Mouse (Mus musculus) frontal cortex, postnatal 25 days (tissue): ENCODE data around the gene Stub1.
"Not testable (repeated sequence)": the region's sequence is repeated elsewhere in the genome, so short reads cannot be mapped to it uniquely, and the experiment has no call there.

ENCODE experiments used
- DNase-seq, 2 experiments: peaks; one replicate each; pipeline ENCODE4 v3.0.0; 2022; ENCODE audit warnings: low spot score in 2 of 2

Stub1 gene

DNA sequence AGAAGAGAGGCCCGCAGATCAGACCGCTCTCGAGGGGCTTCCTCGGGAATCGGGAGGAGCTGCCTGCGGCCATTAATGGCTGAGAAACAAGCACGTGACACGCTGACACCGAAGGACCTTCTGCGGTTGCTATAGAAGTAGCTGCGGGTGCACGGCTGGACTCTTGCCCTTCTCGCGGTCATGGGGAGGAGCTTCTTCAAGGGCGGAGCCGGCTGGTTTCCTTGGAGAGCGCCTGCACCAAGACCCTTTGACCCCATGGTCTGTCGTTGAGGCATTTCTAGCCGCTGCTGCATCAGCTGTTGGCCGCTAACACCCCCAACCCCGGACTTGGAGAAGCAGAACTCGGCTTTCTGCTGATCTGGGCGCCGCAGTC is at the start of gene Stub1:
Gene Stub1, minus strand, starts transcription at position 114 of the 373 bp plus-strand sequence.
- DNase-seq, result peak in 1 of 2 experiments; percentile 77

DNA sequence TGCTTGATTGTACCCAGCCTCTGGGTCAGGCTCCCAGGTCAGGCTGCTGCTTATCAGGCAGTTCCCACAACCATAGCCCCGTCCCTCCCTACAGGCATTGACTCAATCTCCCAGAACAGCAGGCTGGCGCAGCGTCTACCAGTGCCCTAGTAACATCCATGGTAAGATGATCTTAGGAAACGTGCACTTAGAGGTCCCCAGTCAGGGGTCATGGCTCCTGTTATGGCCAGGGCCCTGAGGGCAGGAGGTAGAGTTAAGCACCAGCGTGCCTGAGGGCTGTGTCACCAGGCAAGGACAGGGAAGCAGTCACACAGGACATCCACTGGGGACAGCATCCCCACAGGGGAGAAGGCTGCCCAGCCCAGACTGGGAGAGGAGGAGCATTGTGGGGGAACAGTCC is 49.1 kb upstream of the Stub1 start:
- DNase-seq, result no peak

DNA sequence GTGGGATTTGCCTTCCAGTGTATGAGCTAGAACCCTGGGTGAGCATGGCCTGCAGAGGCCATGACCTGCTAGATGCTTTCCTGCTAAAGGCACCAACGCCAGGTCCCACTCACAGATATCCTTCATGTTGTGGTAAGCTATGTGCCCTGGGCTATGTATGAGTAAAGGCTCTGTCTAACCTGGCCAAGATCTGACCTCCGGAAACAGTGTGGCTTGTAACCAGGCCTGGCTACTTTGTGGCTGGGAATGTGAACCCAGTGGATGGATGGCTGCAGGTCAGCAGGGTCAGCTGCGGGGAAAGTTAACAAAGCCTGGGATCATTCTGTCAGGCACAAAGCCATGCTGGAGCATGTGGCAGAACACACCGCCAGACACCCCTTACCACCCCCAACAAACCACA is 48.5 kb upstream of the Stub1 start:
- DNase-seq, result no peak

DNA sequence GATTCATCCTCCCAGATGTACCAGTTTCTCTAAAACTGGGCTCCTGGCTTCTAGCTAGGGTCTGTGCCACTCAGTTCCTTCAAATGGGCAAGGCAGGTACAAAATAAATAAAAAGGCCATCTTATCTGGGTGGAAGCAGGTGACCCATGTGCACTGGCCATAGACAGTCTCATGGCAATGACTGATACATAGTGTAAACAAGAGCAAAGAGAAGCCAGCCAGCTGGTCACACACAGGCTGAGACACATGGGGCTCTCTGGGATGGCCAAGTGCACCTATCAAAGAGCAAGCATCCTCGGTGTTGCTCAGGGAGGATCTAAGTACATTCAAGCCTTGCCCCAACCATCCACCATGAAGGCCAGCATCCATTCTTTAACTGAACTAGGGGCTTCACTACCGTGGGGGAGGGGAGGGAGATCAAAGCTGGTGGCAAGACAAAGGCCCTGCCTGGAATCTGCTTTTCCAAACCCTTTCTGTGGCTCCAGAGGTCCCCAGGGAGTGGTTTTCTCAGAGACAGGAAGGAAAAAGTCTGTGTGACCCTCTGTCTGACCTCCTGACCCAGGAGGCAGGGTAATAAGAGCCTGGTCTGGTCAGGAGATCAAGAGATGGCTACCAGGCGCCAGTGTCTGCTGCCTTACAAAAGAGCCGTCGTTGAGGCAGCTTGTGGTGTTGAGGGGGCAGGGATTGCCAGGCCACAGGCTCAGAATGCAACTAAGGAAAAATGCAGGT is 47.9 kb upstream of the Stub1 start:
- no peak for DNase-seq

DNA sequence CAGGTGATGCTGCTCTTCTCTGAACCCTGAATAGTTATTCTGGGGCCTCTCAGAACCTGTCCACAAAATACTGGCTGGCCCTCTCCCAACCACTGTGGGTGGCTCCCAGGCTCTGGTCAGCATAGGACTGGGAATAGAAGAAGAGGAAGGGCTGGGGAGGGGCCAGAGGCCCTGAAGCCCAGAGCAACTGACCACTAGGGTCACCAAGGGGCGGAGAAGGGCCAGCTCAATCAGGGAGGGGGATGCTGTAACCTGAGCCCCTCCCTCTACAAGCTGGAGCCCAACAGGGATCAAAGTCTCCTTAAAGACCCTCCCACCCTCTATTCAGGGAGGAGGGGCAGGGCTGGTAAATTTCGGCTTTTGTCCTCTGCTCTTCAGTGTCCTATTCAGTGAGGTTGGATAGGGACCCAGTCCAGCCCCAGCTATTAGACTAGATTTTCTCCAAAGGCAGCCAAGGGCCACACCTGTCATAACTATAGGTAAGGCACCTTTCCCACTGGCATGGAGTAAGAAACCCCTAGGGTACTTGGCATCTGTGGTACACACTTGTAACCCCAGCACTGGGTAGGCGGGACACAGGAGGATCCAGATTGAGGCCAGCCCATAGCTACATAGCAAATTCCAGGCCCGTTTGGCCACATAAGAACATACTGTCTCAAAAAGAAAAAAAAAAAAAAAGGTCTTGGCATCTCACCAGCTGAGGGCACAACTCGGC is 47.1 kb upstream of the Stub1 start, which contains the start of gene Wfikkn1:
Gene Wfikkn1, minus strand, starts transcription at position 663 of the 715 bp plus-strand sequence.
- no peak for DNase-seq

DNA sequence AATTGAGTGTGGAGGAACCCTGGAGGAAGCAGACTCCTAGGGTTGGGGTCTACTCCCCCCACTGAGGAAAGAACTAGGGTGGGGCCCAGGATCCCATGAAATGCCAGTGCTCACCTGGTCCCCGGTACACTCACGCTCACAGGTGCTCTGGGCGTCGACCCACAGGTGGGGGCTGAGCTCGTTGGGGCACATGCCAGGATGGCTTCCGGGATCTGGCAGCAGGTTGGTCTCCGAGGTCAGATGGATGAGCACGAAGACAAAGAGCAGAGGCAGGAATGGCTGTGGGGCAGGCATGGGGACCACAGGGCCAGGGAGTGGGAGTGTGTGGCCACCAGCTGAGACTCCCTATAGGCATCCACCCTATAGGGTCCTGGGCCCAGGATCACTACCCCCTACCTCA is 46.5 kb upstream of the Stub1 start:
- DNase-seq, result no peak

DNA sequence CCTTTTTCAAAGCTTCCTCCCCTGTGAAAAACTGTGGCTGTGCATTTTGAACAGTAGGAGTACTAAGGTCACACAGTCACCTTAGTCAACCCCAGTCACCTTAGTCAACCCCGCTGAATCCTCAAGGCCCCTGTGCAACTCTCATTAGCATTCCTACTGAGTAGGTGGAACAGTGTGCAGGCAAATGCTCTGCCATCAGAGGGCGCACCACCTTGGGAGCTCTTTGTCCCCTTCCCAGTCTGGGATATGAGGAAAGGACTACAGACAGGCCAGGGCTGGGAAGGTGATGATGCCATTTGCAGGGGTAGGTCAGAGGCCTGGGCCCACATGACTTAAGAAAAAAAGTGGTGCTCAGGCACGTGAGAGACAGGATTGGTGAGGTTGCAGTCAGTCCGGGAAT is 46.1 kb upstream of the Stub1 start:
- peak in 1 of 2 experiments; percentile 43 for DNase-seq

DNA sequence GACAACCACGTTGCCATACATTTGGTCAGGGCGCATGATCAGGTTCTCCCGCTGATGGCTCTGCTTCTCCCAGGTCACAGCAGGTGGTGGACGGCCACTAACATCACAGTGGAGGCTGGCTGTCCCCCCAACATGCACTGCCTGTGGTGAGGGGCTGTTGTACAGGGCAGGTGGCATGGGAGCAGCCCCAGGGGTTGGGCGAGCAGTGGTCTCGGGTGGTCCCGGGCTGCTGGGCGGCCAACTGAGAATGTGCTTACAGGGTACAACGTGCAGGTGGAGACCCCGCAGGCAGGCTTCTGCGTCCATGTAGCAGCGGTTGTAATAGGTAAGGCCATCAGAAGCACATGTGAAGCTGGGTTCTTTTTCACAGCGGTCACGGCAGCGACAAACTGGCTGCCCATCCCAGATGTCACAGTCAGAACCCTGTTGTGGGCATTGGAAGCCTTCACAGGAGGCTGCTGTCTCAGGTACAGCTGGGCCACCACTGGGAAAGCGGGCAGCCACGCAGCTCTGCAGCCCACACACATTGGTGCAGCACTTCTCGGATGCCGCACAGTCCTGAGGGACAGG is 45.5 kb upstream of the Stub1 start:
- DNase-seq, result no peak

DNA sequence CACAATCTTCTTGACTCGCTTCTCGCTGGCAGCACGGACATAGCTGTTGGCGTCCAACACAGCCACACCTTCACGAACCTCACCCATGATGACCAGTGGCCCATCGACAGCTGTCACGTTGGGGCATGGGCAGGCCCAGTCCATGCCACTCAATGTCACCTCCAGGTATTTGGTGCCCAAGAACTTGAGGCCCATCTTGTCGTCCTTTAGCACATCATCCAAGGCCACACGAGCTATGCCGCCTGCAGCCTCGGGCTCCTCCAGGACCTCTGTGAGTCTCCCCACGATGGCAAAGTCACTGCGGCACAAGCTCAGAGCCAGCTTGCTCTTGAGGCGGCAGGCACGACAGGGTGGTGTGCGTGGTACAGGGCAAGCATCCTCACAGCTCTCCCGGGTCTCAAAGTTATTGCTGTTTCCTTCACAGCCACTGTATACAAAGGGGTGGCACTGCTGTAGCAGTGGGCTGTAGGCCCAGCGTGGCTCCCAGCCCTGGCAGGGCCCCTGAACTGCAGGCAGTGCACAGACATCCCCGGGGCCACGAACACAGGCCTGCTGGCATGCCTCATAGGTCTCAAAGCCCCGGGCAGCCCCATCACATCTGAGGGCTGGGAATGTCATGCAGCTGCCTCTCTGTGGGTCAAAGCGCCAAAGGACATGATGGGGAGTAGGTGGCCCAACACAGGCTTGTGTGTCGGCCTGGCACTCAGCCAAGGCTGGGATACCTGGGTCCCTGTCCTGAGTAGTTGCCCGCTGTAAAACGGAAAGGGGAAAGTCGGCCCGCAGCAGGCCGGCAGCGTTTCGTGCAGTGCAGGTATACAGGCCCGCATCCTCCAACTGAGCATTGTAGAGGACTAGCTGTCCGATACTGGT is 44.8 kb upstream of the Stub1 start:
- no peak for DNase-seq

DNA sequence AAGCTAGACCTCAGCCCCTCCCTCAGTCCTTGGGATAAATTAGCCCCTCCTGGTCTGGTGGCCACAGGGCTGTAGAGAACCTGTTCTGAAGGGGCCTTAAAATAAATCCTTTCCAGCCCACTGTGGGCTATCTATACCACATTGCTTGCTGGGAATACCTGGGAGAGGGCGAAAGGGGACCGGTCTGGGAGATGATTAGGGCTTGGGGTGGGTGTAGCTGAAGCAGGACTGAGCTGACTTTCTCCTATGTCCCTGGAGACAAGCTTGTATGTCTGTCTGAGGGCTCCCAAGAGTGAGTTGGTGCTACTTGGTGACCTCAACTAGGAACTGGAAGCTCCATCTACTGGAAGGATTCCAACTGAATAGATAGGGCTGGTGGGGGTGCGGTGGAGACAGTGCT is 43.8 kb upstream of the Stub1 start:
- no peak for DNase-seq

DNA sequence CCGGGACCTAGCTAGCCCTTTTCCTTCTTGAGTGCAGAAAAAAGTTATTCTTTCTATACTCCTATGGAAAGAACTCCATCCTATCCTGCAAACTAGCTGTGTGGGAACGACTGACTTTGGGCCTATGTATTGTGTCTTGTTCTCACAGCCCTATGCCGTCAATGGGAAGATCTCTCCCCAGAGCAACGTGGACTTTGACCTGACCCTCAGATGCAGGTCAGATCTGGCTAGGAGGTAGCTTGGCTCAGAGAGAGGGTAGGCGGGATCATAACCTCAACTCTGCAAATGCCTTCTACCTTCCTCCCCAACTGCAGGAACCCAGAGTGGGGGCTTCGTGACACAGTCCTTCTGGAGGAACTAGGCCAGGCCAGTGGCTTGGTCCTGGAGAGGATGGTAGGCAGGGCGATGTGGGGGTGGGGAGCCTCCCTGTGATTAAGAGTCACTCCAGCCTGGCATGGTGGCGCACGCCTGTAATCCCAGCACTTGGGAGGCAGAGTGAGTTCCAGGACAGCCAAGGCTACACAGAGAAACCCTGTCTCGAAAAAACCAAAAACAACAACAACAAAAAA is 43.2 kb upstream of the Stub1 start:
- DNase-seq, result no peak

DNA sequence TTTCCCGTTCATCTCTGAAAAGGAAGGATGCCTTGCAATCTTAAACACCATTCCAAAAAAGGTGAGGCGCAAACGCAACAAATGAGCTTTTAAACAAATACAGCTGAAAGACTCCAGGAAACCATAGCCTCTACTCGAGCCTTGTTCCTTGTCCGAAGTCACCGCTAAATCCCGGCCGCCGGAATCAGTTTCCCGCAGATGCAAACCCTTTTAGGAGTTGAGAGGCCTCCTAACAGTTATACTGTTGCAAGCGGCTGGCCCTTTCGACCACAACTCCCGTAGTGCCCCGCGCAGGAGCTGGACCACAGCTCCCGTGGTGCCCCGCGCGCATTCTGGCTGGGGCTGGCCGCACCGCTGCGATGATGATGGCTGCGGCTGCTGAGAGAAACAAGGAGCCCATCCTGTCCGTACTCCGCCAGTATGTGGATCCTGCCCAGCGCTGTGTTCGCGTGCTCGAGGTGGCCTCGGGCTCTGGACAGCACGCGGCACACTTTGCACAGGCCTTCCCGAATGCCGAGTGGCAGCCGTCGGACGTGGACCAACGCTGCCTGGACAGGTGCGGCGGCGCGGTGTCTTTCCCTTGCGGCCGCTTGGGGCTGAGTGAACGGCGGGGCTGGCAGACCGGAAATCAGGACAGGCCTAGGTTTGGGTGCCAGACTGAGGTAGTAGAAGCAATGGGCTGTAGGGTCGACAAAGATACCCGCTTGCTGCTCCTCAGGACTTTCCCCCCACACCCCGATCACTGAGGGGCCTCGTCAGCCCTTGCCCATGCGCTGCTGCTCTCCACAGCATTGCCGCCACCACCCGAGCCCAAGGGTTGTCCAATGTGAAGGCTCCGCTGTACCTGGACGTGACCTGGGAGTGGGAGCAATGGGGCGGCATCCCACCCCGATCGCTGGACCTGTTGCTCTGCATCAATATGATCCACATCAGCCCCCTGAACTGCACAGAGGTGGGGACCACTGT is 42.2 kb upstream of the Stub1 start:
- DNase-seq, result peak; percentile 84 to 85

DNA sequence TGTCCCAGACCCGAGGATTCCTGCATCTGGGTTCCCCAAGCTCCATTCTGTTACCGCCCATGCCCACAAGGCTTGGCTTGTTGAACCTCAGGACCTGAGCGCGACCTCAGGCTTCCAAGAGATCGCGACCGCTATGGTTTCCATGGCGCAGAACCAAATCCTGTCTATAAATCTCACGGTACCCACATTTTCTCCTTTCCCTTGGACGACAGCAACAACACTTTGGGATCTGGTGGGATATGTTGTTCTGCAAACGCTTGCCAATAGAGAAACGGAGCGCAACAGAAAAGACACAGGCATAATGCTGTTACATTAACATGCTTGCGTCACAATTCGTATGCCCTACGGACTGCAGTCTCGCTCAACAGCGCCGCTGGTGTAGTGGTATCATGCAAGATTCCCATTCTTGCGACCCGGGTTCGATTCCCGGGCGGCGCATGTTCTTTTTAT is 41.5 kb upstream of the Stub1 start, which contains the start of gene Mettl26:
Gene Mettl26, plus strand, starts transcription at position 354 of the 450 bp plus-strand sequence.
- peak; percentile 100 for DNase-seq

DNA sequence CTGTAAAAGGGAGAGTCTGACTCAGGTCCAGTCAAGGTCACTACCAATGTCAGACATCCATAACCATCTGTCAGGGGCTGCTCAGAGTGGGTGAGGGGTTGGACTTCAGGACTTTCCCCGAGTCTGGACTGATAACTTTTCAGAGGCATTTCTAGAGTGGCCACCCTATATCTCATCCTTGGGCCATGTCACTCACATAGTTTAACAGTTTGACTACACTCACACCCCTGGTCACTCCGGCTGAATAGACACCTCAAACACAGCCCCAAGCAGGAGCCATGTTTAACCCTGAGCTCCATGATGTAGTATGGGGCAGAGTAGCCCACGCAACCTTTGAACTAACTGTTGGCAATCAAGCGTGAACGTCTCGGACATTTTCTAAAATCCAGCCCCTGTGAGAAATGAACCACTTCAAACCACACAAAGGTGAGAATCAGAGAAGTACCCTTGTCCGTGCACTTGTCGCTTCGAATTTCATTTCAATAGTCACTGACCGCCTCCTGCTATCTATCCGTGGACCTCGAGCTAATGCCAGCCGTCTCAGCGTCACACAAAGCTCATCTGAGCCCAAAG is 41.0 kb upstream of the Stub1 start:
- DNase-seq, result no peak

DNA sequence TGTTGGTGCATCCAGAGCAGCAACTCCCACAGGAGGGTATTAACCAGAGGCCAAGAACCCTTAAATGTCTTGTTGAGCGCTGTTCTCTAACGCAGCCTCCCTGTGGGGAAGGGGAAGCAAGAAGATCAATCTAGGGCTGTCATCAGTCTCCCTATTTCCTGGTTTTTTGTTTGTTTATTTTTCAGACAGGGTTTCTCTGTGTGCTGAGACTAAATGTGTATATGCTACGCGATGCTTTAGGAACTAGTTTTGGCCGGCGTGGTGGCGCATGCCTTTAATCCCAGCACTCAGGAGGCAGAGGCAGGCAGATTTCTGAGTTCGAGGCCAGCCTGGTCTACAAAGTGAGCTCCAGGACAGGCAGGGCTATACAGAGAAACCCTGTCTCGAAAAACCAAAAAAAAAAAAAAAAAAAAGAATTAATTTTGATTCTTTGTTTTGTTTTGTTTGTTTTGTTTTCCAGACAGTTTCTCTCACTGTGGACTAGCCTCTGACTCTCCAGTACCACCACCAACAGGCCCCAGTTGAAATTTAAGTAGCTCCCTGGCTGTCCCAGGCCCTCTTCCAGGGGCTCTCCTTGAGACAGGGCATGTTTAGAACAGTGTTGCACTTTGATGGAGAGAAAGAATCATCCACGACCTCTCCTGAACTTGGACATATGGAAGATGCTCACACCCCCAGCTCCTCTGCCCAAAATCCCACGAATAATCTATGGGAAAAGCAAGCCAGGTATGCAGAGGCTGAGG is 40.4 kb upstream of the Stub1 start:
- no peak for DNase-seq

DNA sequence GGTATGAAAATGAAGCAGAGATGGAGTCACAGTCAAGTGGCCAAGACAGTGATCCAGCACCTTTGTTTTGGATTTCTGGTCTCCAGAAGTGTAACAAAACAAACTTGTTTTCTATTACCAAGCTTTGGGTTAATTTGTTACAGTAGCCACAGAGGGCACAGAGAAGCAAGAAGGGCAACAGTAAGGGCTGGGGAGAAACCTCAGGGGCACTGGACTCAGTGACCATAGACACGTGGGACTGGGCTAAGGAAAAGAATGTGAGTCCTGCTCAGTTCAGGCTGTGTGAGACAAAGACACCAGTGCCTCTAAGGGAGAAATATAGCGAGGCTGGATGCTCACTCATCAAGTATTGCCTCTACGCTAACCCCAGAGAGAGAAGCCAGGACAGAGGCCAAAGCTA is 39.5 kb upstream of the Stub1 start:
- DNase-seq, result no peak

DNA sequence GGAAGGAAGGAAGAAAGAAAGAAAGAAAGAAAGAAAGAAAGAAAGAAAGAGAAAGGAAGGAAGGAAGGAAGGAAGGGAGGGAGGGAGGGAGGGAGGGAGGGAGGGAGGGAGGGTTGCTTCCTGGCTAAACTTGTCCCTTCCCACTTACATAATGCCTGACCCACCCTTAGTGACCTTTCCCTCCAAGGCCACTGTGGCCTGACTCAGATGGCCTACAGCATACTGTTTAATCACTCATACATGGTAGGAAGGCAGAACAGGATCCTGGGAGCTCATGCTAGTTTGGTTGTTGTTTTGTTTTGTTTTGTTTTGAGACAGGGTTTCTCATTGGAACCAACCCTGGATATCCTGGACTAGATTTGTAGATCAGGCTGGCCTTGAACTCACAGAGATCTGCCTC is 38.4 kb upstream of the Stub1 start:
- not testable (repeated sequence) for DNase-seq

DNA sequence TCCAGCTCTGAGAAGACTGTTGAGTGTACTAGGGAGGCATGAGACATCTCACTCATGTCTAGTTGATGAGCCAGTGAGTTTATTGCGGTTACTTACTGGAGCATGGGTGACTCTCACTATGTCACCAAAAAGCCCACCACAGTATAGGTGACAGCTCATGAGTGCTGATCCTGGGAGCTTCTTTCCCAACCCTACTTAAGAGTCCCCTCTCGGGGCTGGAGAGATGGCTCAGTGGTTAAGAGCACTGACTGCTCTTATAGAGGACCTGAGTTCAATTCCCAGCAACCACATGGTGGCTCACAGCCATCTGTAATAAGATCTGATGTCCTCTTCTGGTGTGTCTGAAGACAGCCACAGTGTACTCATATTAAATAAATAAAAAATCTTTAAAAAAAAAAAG is 36.8 kb upstream of the Stub1 start:
- DNase-seq, result no peak

DNA sequence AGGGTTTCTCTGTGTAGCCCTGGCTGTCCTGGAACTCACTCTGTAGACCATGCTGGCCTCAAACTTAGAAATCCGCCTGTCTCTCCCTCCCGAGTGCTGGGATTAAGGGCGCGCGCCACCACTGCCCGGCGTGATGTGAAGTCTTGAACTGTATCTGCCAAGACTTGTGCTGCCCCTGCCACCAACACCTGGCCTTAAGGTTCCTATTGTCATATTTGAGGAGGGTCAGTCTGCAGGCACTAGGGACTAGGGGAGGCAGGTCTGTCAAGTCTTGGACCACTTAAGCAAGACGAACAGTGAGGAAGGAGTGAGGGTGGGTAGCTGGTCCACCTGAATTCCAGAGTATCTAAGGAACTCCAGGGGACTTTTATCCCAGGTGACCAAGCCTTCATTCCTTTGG is 36.3 kb upstream of the Stub1 start:
- DNase-seq, result no peak
